Mouse (Mus musculus) adrenal gland, postnatal 36 days (tissue): ENCODE measurements around the gene Cars. TPM values are rescaled to one million over a fixed set of nuclear protein-coding genes. Genes with fewer than 3 reads are reported as not detected.
A peak's percentile ranks its signal among the peaks of the same experiment; 100 is the strongest.
"Not testable (repeated sequence)": the region's sequence is repeated elsewhere in the genome, so short reads cannot be mapped to it uniquely, and the experiment has no call there.

Experiments used
- DNase-seq, 2 experiments: peaks; one replicate each; pipeline ENCODE4 v3.0.0; 2021; ENCODE audit warnings: mixed read lengths in 1 of 2
- long read RNA-seq, 2 experiments: library from polyadenylated mRNA; stranded (forward); transcript quantifications; one replicate each; pipeline ENCODE4 v2.0.0; 2021; ENCODE audit warnings: borderline sequencing depth in 2 of 2
- total RNA-seq, 2 experiments: library from RNA; stranded (reverse); gene quantifications; 2 replicates each; pipeline ENCODE4 v1.2.3; 2021

The Cars gene
- 10 to 100 TPM; 46.9 to 59.3 TPM for total RNA-seq
- long read RNA-seq, experiment 1, transcript Cars-202 (22 exons, 2,462 nt), result major isoform, 18 of 37 reads
- long read RNA-seq, experiment 1, partial matches to known transcripts, result 7 of 37 reads
- long read RNA-seq, experiment 1, other reads (novel, unspliced or antisense), result 9 of 37 reads
- long read RNA-seq, experiment 2, transcript Cars-202 (22 exons, 2,462 nt), result major isoform, 13 of 19 reads
- long read RNA-seq, experiment 2, partial matches to known transcripts, result 2 of 19 reads
- long read RNA-seq, experiment 2, other reads (novel, unspliced or antisense), result 1 of 19 reads

GRCm38 (mm10) chr7:143599428-143600230, at the start of gene Cars:
Cars (minus strand) TSS chr7:143600090.
- peak; percentile 97 for DNase-seq

GRCm38 (mm10) chr7:143649034-143649768, 49.3 kb upstream of the Cars start, which contains the start of gene Tnfrsf22:
Tnfrsf22 (minus strand) TSS chr7:143649661.
- DNase-seq, result peak; percentile 92 to 94

GRCm38 (mm10) chr7:143643949-143644348, 44.1 kb upstream of the Cars start:
- DNase-seq, result not testable (repeated sequence)

GRCm38 (mm10) chr7:143636674-143637073, 36.8 kb upstream of the Cars start:
- no peak for DNase-seq

GRCm38 (mm10) chr7:143631503-143631902, 31.6 kb upstream of the Cars start:
- no peak for DNase-seq

GRCm38 (mm10) chr7:143629501-143629900, 29.6 kb upstream of the Cars start:
- no peak for DNase-seq

- DNase-seq, result no peak
These were observed 28.6 kb upstream of the Cars start, which contains the start of gene Tnfrsf26 for GRCm38 (mm10) chr7:143628540-143628939. Tnfrsf26 (minus strand) TSS chr7:143628722.

- no peak for DNase-seq
These were observed 27.8 kb upstream of the Cars start for GRCm38 (mm10) chr7:143627555-143628286.

- no peak for DNase-seq
These were observed 26.3 kb upstream of the Cars start for GRCm38 (mm10) chr7:143626178-143626577.

- DNase-seq, result no peak
These were observed 25.3 kb upstream of the Cars start for GRCm38 (mm10) chr7:143625151-143625550.

- no peak for DNase-seq
These were observed 24.7 kb upstream of the Cars start for GRCm38 (mm10) chr7:143624561-143624960.

GRCm38 (mm10) chr7:143620951-143621350, 21.1 kb upstream of the Cars start:
- DNase-seq, result peak in 1 of 2 experiments; percentile 21

- DNase-seq, result peak; percentile 28 to 41
These were observed 14.7 kb upstream of the Cars start for GRCm38 (mm10) chr7:143614404-143615135.

- peak in 1 of 2 experiments; percentile 10 for DNase-seq
These were observed 12.3 kb upstream of the Cars start for GRCm38 (mm10) chr7:143612215-143612614.

GRCm38 (mm10) chr7:143605321-143605720, 5.4 kb upstream of the Cars start:
- DNase-seq, result no peak

- DNase-seq, result no peak
These were observed 5.0 kb upstream of the Cars start for GRCm38 (mm10) chr7:143604889-143605288.

GRCm38 (mm10) chr7:143601705-143602104, 1.8 kb upstream of the Cars start:
- DNase-seq, result no peak

- no peak for DNase-seq
These were observed 396 bp upstream of the Cars start for GRCm38 (mm10) chr7:143600231-143600740.

GRCm38 (mm10) chr7:143594865-143595264, 5.0 kb downstream of the Cars start:
- DNase-seq, result no peak

- no peak for DNase-seq
These were observed 7.6 kb downstream of the Cars start for GRCm38 (mm10) chr7:143592255-143592654.

- peak in 1 of 2 experiments; percentile 12 for DNase-seq
These were observed 11.9 kb downstream of the Cars start for GRCm38 (mm10) chr7:143588006-143588405.
